Mouse (Mus musculus) embryonic fibroblast, embryonic 13.5 days (primary cell): Measurements from ENCODE around the gene Gm11213.

Experiments
- CTCF ChIP-seq: IDR thresholded peaks from 2 replicates; pipeline ENCODE4 v1.5.1; 2011; ENCODE audit warnings: mild to moderate bottlenecking, control low read depth, low read length, moderate library complexity, borderline replicate concordance; ENCODE audit not compliant: insufficient read depth
- POLR2A ChIP-seq: IDR thresholded peaks from 2 replicates; pipeline ENCODE4 v1.6.1; 2011; ENCODE audit warnings: low read depth, mild to moderate bottlenecking, control low read depth, low read length, moderate library complexity

DNA sequence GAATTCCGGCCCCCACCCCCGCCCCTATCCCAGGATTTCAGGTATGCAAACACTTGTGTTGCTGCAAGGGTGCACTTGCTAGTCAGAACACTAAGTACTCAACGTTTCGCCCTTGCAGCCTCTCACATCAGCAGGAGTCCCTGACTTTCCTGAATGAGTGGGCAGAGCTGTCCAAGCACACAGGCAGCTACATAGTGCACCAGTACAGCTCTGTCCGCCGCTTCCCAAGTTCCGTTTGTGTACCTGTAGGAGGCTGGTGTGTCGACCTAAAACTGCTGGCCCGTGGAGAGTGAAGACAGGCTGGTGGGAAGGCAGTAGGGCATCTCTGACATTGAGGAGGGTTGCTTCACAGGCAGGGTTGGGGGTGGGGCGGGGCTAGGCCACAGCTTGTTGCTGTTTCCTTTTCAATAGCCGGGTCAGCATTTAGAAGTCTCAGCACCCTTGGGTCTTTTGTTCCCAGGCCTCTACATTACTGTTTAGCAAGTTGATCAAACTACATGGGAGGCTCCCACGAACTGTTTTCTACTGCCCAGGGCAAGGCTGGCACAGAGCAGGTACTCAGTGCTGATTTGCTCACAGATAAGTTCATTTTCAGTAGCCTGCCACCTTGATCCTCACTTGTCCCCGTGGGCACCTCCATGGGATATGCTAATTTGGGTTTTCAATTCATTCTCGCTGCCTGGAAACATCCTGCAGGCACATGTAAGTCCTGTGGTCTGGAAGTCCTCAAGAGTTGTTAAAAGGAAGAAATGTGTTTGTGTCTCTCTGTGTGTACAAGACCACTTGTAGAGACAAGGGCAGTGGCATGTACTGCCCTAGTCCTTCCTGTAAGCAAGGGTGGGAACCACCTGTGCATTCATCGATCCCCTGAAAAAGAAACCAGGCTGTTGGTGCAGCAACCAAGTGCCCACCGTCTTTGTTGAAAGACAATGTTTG lies 47.7 kb downstream of the Gm11213 start:
- TF ChIP-seq CTCF (no peak), POLR2A (0 out of 2 replicates have a peak, but pooled peaks have one; percentile 24)
